Mouse (Mus musculus) splenic B cell, adult 2 months (primary cell): Measurements from ENCODE around the gene Lgi4.

ENCODE experiments used
- DNase-seq: peaks from one replicate; pipeline ENCODE4 v3.0.0-alpha.2; 2011; ENCODE audit warnings: low read depth, low spot score
- H3K27me3 ChIP-seq: 2 replicates; pipeline ENCODE4 v1.6.1; 2012; ENCODE audit warnings: mild to moderate bottlenecking, low read length, moderate library complexity, mixed read lengths; ENCODE audit not compliant: control insufficient read depth, poor library complexity, insufficient read depth, severe bottlenecking
- H3K36me3 ChIP-seq: 2 replicates; pipeline ENCODE4 v1.6.1; 2012; ENCODE audit warnings: mild to moderate bottlenecking, low read length, moderate library complexity, mixed read lengths; ENCODE audit not compliant: control insufficient read depth, poor library complexity, insufficient read depth, severe bottlenecking

Gene Lgi4

DNA sequence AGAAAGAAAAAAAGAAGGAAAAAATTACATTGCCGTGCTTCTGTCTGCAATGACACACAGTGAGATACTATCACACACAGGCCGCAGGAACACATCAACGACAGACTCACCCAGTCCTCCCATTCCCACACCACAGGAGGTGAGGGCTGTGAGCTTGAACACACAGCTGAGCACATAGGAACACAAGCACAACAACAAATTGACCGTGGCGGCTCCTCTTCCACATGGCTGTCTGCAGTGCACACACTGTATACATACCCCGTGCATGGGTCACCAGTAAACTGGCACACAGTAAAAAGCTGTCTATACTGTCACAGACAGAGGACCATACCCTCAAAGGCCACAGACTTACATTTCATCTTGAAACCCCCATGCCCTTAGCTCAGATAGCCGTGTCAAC is 2.7 kb upstream of the Lgi4 start:
- Histone ChIP-seq H3K36me3 (no peaks in the 10 kb centered on the region), H3K27me3 (no peaks in the 10 kb centered on the region)
- no peak for DNase-seq

DNA sequence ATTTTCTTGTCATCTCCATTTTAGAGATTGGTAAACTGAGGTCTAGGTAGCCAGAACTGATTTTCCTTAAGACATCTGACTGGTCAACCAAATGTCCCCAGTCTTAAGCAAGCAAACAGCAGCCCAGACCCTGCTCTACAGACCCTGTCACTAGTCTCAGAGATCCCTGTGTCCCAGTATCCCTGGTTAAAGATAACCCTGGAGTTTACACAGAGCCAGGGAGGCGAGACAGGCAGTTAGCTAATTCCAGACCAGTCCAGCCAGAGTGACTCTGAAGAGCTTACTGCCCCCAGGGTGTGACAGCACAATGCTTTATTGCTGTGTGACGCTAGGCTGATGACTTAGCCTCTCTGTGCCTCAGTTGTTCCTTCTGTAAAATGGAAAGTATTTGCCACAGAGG is 2.1 kb upstream of the Lgi4 start, which contains the start of gene Fxyd1:
Gene Fxyd1, minus strand, starts transcription at position 129 of the 400 bp plus-strand sequence.
- H3K27me3 ChIP-seq: no peaks in the 10 kb centered on the region
- DNase-seq: no peak
- no peaks in the 10 kb centered on the region for H3K36me3 ChIP-seq

DNA sequence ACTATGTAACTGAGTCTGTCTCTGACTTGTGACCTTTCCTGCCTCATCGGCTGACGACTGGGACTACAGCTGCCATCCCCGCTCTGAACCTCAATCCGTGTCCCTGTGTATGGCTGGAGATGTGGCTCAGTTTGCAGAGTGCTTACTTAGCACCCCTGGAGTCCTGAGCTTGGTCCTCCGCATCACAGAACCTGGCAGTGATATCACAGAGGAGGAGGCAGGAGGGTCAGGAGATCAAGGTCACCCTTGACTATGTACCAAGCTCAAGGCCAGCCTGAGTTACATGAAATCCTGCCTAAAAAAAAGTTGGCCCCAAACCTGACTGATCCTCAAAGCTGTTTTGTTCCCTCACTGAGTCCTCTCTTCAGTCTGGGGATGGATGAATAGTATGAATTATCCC is 1.4 kb upstream of the Lgi4 start:
- no peaks in the 10 kb centered on the region for H3K36me3 ChIP-seq
- no peak for DNase-seq
- no peaks in the 10 kb centered on the region for H3K27me3 ChIP-seq

DNA sequence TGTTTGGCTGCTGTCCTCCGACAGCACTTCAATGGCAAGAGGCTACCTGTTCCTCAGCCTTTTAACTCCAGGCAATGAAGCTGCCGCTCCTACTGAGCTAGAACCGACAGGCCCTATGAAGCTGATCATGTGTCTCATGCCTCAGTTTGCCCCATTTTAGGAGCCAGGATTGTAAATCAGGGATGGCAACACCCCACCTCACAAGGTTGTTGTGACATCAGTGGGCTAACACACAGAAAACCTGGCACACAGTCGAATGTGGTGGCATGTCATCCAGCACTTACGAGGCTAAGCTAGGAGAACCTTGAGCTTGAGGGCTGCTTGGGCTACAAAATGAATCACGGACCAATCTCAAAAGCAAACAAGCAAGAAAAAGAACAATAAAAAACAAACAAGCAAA is 931 bp upstream of the Lgi4 start:
- DNase-seq: no peak
- no peaks in the 10 kb centered on the region for H3K27me3 ChIP-seq
- H3K36me3 ChIP-seq: no peaks in the 10 kb centered on the region

DNA sequence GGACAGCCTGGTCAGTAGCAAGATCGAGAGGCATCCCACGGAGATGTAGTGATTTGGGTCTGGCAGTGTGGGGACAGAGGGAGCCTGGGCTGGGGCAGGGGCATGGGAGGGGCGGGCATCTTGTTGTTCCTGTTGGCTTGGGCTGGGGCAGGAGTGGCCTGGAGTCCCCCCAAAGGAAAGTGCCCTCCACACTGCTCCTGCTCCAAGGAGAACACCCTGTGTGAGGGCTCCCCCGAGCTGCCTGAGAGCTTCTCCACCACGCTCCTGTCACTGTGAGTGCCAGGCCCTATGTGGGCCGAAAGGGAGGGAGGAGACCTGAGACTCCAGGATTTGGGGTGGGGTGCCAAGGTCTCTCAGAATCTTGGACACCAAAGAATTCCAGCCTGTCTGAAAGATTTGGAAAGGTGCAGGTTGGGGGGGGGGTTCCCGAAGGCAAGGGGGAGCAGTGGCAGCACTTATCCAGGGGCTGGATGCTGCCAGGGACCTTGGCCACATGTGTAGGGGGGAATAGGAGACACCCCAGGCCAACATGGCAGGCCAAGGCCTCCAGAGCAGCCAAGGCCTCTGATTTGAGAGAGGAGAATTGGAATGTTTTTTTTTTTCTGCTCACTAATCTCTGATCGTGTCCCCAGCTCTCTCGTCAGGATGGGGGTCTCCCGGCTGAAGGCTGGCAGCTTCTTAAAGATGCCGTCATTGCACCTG is 928 bp downstream of the Lgi4 start:
- H3K36me3 ChIP-seq: no peaks in the 10 kb centered on the region
- no peaks in the 10 kb centered on the region for H3K27me3 ChIP-seq

DNA sequence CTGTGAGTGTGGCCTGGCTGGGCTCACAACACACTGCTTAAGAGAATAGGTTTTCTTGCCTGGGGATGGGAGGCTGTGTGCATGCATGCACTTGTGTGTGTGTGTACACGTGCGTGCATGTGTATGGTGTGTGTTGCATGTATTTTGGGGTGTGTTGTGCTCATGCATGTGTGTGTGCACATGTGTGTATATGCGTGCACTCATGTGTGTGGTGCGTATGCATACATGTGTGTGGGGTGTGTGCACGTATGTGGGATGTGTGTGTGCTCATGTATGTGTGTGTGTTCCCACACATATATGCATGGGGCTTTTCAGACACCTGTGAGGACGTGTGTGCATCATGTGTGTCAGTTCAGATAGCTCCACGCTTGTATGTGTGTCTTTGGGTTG is 1.5 kb downstream of the Lgi4 start:
- no peaks in the 10 kb centered on the region for H3K27me3 ChIP-seq
- no peak for DNase-seq

More for the DNA sequence above, 928 bp downstream of the Lgi4 start:
- DNase-seq: no peak

DNA sequence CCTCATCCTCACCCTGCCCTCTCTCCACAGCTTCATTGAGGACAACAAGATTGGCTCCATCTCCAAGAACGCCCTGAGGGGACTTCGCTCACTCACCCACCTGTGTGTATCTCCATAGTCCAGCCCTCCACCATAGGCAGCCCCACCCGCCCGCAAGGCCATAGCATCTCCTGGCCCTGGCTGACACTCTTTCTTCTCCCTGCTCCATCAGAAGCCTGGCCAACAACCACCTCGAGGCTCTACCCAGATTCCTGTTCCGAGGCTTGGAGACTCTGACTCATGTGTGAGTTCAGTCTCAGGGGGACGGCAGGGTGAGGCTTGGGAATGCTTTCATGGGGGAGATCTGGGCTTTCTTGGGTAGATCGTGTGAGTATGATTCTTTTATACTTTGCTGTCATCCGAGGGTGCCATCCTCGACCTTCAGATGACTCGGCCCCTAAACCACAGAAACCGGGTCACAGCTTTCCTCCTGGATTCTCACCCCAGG is 4.0 kb downstream of the Lgi4 start:
- no peak for DNase-seq
- Histone ChIP-seq H3K27me3 (no peaks in the 10 kb centered on the region), H3K36me3 (no peaks in the 10 kb centered on the region)

More for the DNA sequence above, 1.5 kb downstream of the Lgi4 start:
- no peaks in the 10 kb centered on the region for H3K36me3 ChIP-seq

DNA sequence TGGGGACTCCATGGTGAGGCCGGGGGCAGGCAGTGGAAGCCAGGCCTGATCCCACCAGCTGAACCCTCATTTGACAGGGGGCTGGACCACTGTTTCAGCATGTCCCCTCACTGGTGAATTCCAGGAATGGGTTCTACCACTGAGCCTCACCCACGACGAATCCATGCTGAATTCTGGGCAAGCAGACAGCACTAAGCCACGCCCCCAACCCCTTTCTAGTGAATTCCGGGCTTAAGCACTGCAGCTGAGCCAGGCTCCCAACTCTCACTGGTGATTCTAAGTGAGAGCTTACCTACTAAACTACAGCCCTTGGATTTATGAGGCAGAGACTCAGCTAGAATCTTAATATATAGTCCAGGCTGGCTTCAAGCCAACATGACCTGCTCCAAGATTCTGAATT is 8.7 kb downstream of the Lgi4 start:
- no peaks in the 10 kb centered on the region for H3K36me3 ChIP-seq
- DNase-seq: no peak
- no peaks in the 10 kb centered on the region for H3K27me3 ChIP-seq

DNA sequence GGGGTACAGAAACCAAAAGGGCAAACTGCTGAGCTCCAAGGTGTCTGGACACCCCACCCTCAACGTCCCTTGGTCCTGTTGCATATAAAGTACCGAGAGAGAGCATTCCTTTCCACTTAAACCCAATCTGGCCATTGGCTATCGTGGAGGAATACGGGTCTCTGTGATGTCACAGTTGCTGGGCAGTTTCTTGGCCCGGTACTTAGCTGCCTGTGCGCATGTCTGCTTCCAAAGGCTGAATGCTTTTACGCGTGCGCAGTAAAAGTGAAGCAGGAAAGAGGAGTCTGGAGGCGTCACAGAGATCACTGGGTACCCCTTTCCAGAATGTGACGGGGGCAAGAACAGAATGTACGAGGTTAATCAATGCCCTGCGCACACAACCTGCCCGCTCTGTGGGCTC is 10.3 kb downstream of the Lgi4 start:
- Histone ChIP-seq H3K36me3 (no peaks in the 10 kb centered on the region), H3K27me3 (no peaks in the 10 kb centered on the region)
- DNase-seq: no peak

DNA sequence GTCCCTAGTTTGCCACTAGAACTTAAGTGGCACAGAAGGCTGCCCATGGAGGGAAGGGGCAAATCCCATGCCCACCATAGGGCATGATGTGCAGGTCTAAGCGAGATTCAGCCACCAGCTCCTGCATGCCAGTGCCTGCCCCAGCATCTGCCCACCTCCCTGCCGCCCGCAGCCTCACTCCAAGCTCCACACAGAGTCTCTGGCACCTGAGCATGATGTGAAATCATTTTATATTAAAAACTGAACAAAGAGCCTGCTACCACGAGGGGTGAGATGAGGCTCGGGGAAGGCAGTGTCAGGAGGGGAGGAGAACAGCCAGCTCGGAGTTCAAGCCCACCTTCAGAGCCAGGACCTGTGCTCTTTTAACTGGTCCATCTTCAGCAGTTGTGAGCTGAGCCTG is 11.2 kb downstream of the Lgi4 start:
- Histone ChIP-seq H3K27me3 (no peaks in the 10 kb centered on the region), H3K36me3 (no peaks in the 10 kb centered on the region)
- DNase-seq: no peak

DNA sequence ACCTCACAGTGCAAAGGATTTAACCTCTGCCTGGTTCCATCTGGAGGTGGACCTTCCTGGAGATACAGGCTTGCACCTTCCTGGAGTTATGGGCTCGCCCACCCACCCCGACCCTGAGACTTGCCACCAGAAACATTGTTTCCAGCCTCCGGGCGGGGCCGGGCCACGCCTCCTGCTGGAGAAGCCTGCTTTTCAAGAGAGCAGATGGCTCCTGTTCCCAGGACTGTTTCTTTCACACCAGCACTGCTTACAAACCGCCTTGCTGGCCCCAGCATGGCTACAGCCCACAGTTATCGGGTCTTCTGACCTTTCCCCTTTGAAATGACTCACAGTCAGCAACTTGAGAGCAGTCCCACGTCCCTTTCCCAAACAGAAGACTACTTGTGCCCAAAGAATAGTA is 13.2 kb downstream of the Lgi4 start:
- DNase-seq: no peak

DNA sequence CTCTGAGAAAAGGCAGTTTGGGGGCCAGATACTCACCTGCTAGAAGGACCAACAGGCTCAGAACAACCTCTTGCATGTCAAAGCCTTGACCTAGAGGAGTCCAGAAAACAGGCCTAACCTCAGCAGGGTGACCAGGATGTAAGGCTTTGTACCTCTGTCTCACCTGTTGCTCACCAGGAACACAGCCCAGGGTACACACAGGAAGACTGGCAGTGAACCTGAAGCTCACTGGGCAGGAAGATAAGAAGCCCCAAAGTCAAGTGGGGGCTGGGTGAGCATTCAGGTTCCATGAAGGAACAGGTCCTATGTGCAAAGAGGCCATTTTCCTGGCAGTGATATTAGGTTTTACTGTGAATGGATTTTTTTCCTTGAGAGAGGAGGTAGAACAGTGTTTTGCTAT is 14.4 kb downstream of the Lgi4 start:
- no peaks in the 10 kb centered on the region for H3K36me3 ChIP-seq
- no peaks in the 10 kb centered on the region for H3K27me3 ChIP-seq
- DNase-seq: no peak

More for the DNA sequence above, 13.2 kb downstream of the Lgi4 start:
- Histone ChIP-seq H3K27me3 (no peaks in the 10 kb centered on the region), H3K36me3 (no peaks in the 10 kb centered on the region)

DNA sequence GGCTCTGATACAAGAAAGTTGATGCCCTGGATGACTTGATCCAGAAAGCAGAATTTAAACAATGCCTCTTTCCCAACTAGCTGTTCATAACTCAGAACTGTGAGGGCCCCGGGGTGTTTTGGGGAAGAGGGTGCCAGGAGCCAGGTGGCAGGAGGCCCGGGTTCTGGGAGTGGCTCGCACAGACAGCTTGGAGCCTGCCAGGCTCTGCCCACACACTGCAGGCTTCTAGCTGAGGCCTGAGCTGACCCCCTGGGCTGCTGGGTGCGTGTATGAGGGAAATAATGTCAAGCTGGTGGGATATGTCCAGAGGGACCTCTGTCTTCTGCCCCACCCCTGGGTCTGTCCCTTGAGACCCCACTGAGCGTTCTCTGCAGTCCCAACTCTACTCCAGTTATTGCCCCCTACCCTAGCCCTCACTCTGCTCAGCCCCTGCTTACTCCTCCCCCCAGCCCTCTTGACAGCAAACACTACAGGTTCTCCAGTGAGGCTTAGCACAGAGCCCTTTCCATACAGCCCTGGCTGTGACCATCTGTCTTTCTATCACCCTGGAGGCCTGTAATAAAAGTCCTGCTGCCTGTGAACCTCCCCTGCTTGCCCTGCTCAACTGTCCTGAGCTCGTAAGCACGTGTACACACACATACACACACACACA is 15.0 kb downstream of the Lgi4 start:
- no peaks in the 10 kb centered on the region for H3K36me3 ChIP-seq
- DNase-seq: no peak
- H3K27me3 ChIP-seq: no peaks in the 10 kb centered on the region

DNA sequence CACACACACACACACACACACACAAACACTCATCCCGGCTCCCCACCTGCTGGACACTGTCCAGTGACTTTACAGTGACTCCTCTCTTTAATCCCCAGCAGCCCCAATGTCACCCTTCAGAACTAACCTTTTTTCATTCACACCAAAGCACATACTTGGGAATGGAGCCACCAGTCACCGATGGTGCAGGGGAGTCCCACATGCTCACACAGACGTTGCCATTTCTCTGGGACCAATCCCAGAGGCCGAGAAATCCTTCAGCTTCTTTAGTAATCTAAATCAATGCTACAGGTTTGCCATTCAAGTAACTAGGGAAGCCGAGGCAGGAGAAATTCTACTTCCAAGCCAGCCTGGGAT is 15.5 kb downstream of the Lgi4 start:
- DNase-seq: no peak
- H3K36me3 ChIP-seq: no peaks in the 10 kb centered on the region
- no peaks in the 10 kb centered on the region for H3K27me3 ChIP-seq

DNA sequence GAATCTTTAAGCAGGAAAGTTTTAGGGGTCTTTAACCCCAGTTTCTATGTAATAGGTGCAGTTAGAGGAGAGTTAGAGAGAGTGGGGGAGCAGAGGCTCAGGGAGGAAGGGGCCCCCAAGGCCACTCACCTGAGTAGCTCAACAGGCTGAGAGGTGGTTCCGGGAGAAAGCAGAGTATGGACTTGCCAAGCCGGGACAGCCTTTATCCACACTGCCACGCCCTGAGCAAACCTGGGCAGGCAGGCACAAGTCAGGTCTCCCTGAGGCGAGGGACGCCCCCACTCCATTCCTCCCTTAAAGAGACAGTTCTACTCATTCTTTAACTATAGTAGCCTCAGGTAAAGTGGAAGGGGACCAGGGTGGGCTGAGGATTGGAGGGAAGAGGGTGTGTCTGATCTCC is 17.4 kb downstream of the Lgi4 start, which contains the start of gene Fxyd3:
Gene Fxyd3, minus strand, starts transcription at position 213 of the 400 bp plus-strand sequence.
- Histone ChIP-seq H3K36me3 (no peaks in the 10 kb centered on the region), H3K27me3 (no peaks in the 10 kb centered on the region)
- no peak for DNase-seq
